Mouse (Mus musculus) spleen, adult 2 months (tissue): ENCODE measurements around the gene Eef1b2. TPM values are rescaled to one million over a fixed set of nuclear protein-coding genes. Genes with fewer than 3 reads are reported as not detected.
A peak's percentile ranks its signal among the peaks of the same experiment; 100 is the strongest.
"Not testable (repeated sequence)": the region's sequence is repeated elsewhere in the genome, so short reads cannot be mapped to it uniquely, and the experiment has no call there.

Experiments used
- DNase-seq, 2 experiments: peaks; one replicate each; pipeline versions ENCODE4 v3.0.0 to v3.0.0-alpha.2; 2012 to 2021; ENCODE audit warnings: low spot score in 2 of 2, low read depth in 1 of 2
- H3K27ac ChIP-seq: fragments of 200-500 bp; 2 replicates; pipeline ENCODE4 v1.5.1; 2012; ENCODE audit warnings: low read length, inconsistent platforms; ENCODE audit not compliant: insufficient read depth
- H3K27me3 ChIP-seq: fragments of 200-500 bp; 2 replicates; pipeline ENCODE4 v1.6.1; 2012; ENCODE audit warnings: mild to moderate bottlenecking, moderate library complexity, low read length, inconsistent platforms; ENCODE audit not compliant: control insufficient read depth, insufficient read depth
- H3K36me3 ChIP-seq: fragments of 200-500 bp; 2 replicates; pipeline ENCODE4 v1.6.1; 2012; ENCODE audit warnings: mild to moderate bottlenecking, low read length, inconsistent platforms; ENCODE audit not compliant: control insufficient read depth, insufficient read depth
- H3K4me1 ChIP-seq: fragments of 200-500 bp; 2 replicates; pipeline ENCODE4 v1.6.1; 2011; ENCODE audit warnings: inconsistent platforms; ENCODE audit not compliant: control insufficient read depth, insufficient read depth, insufficient read length
- H3K4me3 ChIP-seq: fragments of 200-500 bp; 2 replicates; pipeline ENCODE4 v1.5.1; 2011; ENCODE audit warnings: mild to moderate bottlenecking, inconsistent platforms; ENCODE audit not compliant: insufficient read depth, insufficient read length; ENCODE audit errors: extremely low read depth
- CTCF ChIP-seq: fragments of 200-500 bp; IDR thresholded peaks from 2 replicates; pipeline ENCODE4 v1.5.1; 2011; ENCODE audit warnings: mild to moderate bottlenecking, inconsistent platforms; ENCODE audit not compliant: insufficient read depth, insufficient read length, insufficient replicate concordance; ENCODE audit errors: extremely low read depth
- POLR2A ChIP-seq: fragments of 200-500 bp; IDR thresholded peaks from 2 replicates; pipeline ENCODE4 v1.6.1; 2011; ENCODE audit warnings: low read depth, low read length, inconsistent platforms
- WGBS: fragments of 180-500 bp; shearing (Covaris S2); methylation state at CpG from one replicate; pipeline ENCODE4 v1.1.7; 2018; 5-methylcytosine and 5-hydroxymethylcytosine counted together
- polyA plus RNA-seq: library from polyadenylated mRNA; depleted of rRNA; stranded (reverse); fragments of >200 nt; gene quantifications from 2 replicates; pipeline ENCODE4 v1.2.3, GENCODE M21; 2012

Gene Eef1b2
- polyA plus RNA-seq, 1 experiment: 360 TPM

GRCm38 (mm10) chr1:63180122-63180521, 3.5 kb downstream of the Eef1b2 start:
- TF ChIP-seq POLR2A (no peak), CTCF (no peak)
- 90% methylated on average over 4 of the region's 4 CpGs for WGBS
- DNase-seq: no peak

DNA sequence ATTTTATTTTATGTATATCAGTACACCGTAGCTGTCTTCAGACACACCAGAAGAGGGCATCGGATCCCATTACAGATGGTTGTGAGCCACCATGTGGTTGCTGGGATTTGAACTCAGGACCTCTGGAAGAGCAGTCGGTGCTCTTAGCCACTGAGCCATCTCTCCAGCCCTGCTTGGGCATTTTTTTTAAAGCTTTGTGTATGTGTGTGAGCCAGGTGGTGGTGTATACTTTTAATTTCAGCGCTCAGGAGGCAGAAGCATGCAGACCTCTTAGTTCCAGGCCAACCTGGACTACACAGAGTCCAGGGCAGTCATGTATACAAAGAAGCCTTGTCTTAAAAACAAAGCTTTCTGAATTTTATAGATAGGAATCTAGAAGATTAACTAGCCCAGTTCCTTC, 4.0 kb downstream of the Eef1b2 start:
- H3K27me3 ChIP-seq, H3K27ac ChIP-seq, H3K4me3 ChIP-seq, H3K36me3 ChIP-seq, DNase-seq, H3K4me1 ChIP-seq: not testable (repeated sequence)
- WGBS: 83% methylated on average over 4 of the region's 4 CpGs

More at GRCm38 (mm10) chr1:63180122-63180521, 3.5 kb downstream of the Eef1b2 start:
- Histone ChIP-seq H3K4me3 (no peak overlapping the region), H3K27me3 (no peaks in the 10 kb centered on the region), H3K4me1 (peaks cover 7% of the 10 kb centered on the region), H3K27ac (no peak overlapping the region), H3K36me3 (peaks cover 3% of the 10 kb centered on the region; the same call in 1 of the 2 replicates)

DNA sequence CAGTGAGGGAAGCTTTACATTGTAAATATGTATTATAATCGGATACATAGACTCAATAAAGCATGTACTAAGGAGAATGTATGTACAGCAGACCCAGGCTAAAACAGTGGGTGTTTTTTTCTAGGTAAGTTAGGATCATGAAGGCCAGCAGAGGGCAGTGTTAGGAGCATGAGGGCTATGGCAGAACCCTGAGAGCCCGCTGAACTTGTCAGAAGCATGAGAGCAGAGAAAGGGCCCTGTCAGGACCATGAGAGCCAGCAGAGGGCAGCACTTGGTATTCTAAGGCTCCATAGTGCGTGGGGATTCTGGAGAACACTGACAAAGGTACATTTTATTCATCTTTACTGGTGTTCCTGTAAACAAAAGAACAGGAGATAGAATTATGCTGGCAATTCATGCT, 4.4 kb downstream of the Eef1b2 start:
- H3K27me3 ChIP-seq: no peaks in the 10 kb centered on the region
- no peak overlapping the region for H3K27ac ChIP-seq
- H3K4me1 ChIP-seq: peaks cover 3% of the 10 kb centered on the region; the same call in 1 of the 2 replicates
- peak; percentile 93 for DNase-seq
- 1% methylated on average over 3 of the region's 3 CpGs for WGBS
- H3K4me3 ChIP-seq: no peak overlapping the region
- peaks cover 3% of the 10 kb centered on the region; the same call in 1 of the 2 replicates for H3K36me3 ChIP-seq
- peak; percentile 89; the same call in 1 of the 2 replicates for TF ChIP-seq CTCF
- no peak for TF ChIP-seq POLR2A

DNA sequence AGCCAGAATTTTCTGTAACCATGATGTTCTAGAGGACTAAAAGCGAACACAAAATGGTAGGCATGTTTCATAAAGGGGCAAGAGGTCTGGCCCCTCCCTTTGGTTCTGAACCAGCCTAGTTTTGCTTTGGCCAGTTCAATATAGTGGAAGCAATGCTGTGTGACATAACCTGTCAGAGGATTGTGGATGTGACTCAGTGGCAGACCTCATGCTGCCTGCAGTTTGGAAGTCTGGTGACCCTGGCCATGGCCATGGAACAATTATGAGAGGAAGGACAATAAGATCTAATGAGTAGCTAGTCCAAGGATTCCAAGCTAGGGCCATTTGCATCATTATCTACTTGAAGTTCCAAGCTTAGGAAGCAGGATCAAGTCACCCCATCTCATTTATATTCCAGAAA, 4.9 kb downstream of the Eef1b2 start:
- Histone ChIP-seq H3K36me3 (peaks cover 3% of the 10 kb centered on the region; the same call in 1 of the 2 replicates), H3K27me3 (no peaks in the 10 kb centered on the region), H3K27ac (no peak overlapping the region), H3K4me3 (no peak overlapping the region), H3K4me1 (peaks cover 3% of the 10 kb centered on the region; the same call in 1 of the 2 replicates)
- WGBS: 100% methylated on average over 1 of the region's 1 CpGs
- DNase-seq: no peak
- no peak for TF ChIP-seq CTCF
- TF ChIP-seq POLR2A: no peak

- TF ChIP-seq CTCF: no peak
- no peak for TF ChIP-seq POLR2A
- no peak overlapping the region for H3K4me3 ChIP-seq
- peaks cover 3% of the 10 kb centered on the region; the same call in 1 of the 2 replicates for H3K4me1 ChIP-seq
- WGBS: 86% methylated on average over 5 of the region's 5 CpGs
- DNase-seq: no peak
- H3K27ac ChIP-seq: no peak overlapping the region
- no peaks in the 10 kb centered on the region for H3K27me3 ChIP-seq
- peaks cover 3% of the 10 kb centered on the region; the same call in 1 of the 2 replicates for H3K36me3 ChIP-seq
Measured at GRCm38 (mm10) chr1:63182212-63182611, 5.6 kb downstream of the Eef1b2 start.

- H3K36me3 ChIP-seq: peaks cover 3% of the 10 kb centered on the region; the same call in 1 of the 2 replicates
- no peak overlapping the region for H3K4me3 ChIP-seq
- WGBS: 74% methylated on average over 10 of the region's 10 CpGs
- no peak overlapping the region for H3K27ac ChIP-seq
- no peaks in the 10 kb centered on the region for H3K27me3 ChIP-seq
- DNase-seq: peak in 1 of 2 experiments; percentile 44
- H3K4me1 ChIP-seq: peaks cover under 1% of the 10 kb centered on the region; the same call in 1 of the 2 replicates
- TF ChIP-seq POLR2A (no peak), CTCF (no peak)
Measured at GRCm38 (mm10) chr1:63182636-63183270, 6.1 kb downstream of the Eef1b2 start.

DNA sequence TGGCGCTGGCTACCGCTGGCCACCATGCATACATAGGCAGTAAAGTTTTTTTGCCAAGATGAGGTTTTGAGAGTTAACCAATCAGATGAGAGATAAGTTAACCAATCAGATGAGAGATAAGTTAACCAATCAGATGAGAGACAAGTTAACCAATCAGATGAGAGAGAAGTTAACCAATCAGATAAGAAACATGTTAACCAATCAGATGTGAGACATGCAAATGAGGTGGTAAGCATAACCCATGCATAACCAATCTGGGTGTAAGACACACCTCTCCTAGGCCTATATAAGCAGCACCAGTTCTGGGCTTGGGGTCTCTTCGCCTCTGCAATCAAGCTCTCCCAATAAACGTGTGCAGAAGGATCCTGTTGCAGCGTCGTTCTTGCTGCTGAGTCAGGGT, 8.8 kb downstream of the Eef1b2 start:
- not testable (repeated sequence) for H3K27ac ChIP-seq
- 91% methylated on average over 6 of the region's 6 CpGs for WGBS

More for the DNA sequence above, 8.8 kb downstream of the Eef1b2 start:
- DNase-seq, H3K4me3 ChIP-seq, H3K27me3 ChIP-seq, H3K4me1 ChIP-seq, H3K36me3 ChIP-seq: not testable (repeated sequence)
